Mouse (Mus musculus) right cerebral cortex, postnatal 4 days (tissue): Measurements from ENCODE around the gene BC029722.
A peak's percentile ranks its signal among the peaks of the same experiment; 100 is the strongest.

Experiments
- DNase-seq: peaks from one replicate; pipeline ENCODE4 v3.0.0-alpha.2; 2022

Gene BC029722

GRCm38 (mm10) chr2:155778004-155778403, 41.2 kb downstream of the BC029722 start:
- DNase-seq: no peak

GRCm38 (mm10) chr2:155777688-155777985, 41.6 kb downstream of the BC029722 start:
- no peak for DNase-seq

GRCm38 (mm10) chr2:155776824-155777687, 42.2 kb downstream of the BC029722 start:
- no peak for DNase-seq

- DNase-seq: peak; percentile 54
Observed at GRCm38 (mm10) chr2:155775685-155776263, 43.5 kb downstream of the BC029722 start.

- DNase-seq: peak; percentile 30
Observed at GRCm38 (mm10) chr2:155774927-155775684, 44.1 kb downstream of the BC029722 start, which contains the start of gene Mmp24. Mmp24 (plus strand) TSS chr2:155775342.

GRCm38 (mm10) chr2:155774261-155774926, 44.8 kb downstream of the BC029722 start:
- DNase-seq: no peak

GRCm38 (mm10) chr2:155773664-155774063, 45.6 kb downstream of the BC029722 start:
- DNase-seq: no peak
